ENCODE assay signal across 8 mouse cellular contexts in genomic region chr10:62231395-62231732, GRCm38 (mm10). TPM values are rescaled to one million over a fixed set of nuclear protein-coding genes. Genes with fewer than 3 reads are reported as not detected.
DNase-seq lines count a peak whose midpoint lies in the region; ATAC-seq and TF ChIP-seq lines count a peak whose summit lies in the region.

No protein-coding gene starts in this region.

- H3K4me2 ChIP-seq in heart, postnatal 0 days (ENCODE audit: low read depth, low read length), result peak overlapping the region; percentile 80
- peak overlapping the region; percentile 95 for H3K4me2 ChIP-seq in hindbrain, embryonic 13.5 days
- H3K4me2 ChIP-seq in midbrain, embryonic 14.5 days (ENCODE audit: low read length), result peak overlapping the region; percentile 94

- H3K36me3 ChIP-seq in heart, postnatal 0 days (replicated peaks; ENCODE audit: control insufficient read depth, insufficient read depth, low read length), result no peaks in the 10 kb centered on the region
- H3K36me3 ChIP-seq in hindbrain, embryonic 13.5 days, result no peaks in the 10 kb centered on the region
- no peaks in the 10 kb centered on the region for H3K36me3 ChIP-seq in midbrain, embryonic 14.5 days (ENCODE audit: control insufficient read depth, insufficient read depth, low read length)

- ATAC-seq in heart, postnatal 0 days (ENCODE audit: insufficient read depth, low read depth), result no peak
- ATAC-seq in hindbrain, embryonic 13.5 days (ENCODE audit: low FRiP score), result no peak
- ATAC-seq in midbrain, embryonic 14.5 days (ENCODE audit: low FRiP score, low TSS enrichment), result no peak; the same call in 1 of the 2 replicates

- H3K9ac ChIP-seq in heart, postnatal 0 days (replicated peaks; ENCODE audit: low read depth, low read length), result no peak overlapping the region
- peak overlapping the region; percentile 75 for H3K9ac ChIP-seq in hindbrain, embryonic 13.5 days
- 0 out of 2 replicates have a peak overlapping the region, but pooled peaks have one; percentile 27 for H3K9ac ChIP-seq in midbrain, embryonic 14.5 days (replicated peaks; ENCODE audit: low read length)

- no peak for TF ChIP-seq POLR2A in bone marrow macrophage, adult 2 months (IDR thresholded peaks at IDR 0.05; ENCODE audit: borderline replicate concordance, low read depth, low read length)

- 3% methylated on average over 13 of the region's 13 CpGs for WGBS in heart, postnatal 0 days
- WGBS in hindbrain, embryonic 13.5 days, result 3% methylated on average over 13 of the region's 13 CpGs
- 2% methylated on average over 13 of the region's 13 CpGs for WGBS in midbrain, embryonic 14.5 days

- DNase-seq in heart, postnatal 0 days (ENCODE audit: low spot score), result no peak
- DNase-seq in heart, adult 11 months, result no peak
- no peak for DNase-seq in midbrain, embryonic 14.5 days
- no peak for DNase-seq in retina, postnatal 1 day
- no peak for DNase-seq in layer of hippocampus, postnatal 25 days (ENCODE audit: extremely low spot score in 1 of 2, low spot score in 1 of 2)
- DNase-seq in right cerebral cortex, postnatal 25 days, result no peak

- peak overlapping the region; percentile 56 for H3K4me3 ChIP-seq in heart, postnatal 0 days (ENCODE audit: low read depth, low read length)
- peak overlapping the region; percentile 31 for H3K4me3 ChIP-seq in bone marrow macrophage, adult 2 months (ENCODE audit: insufficient read depth, low read length)
- peak overlapping the region; percentile 65 for H3K4me3 ChIP-seq in hindbrain, embryonic 13.5 days
- H3K4me3 ChIP-seq in midbrain, embryonic 14.5 days (replicated peaks; ENCODE audit: low read depth, low read length), result peak overlapping the region; percentile 60

- TF ChIP-seq CTCF in heart, postnatal 0 days (IDR thresholded peaks at IDR 0.05; ENCODE audit: low read depth), result no peak
- no peak for TF ChIP-seq CTCF in bone marrow macrophage, adult 2 months (IDR thresholded peaks at IDR 0.05; ENCODE audit: low read depth, low read length)

- peaks cover 6% of the 10 kb centered on the region; the same call in 1 of the 2 replicates for H3K4me1 ChIP-seq in heart, postnatal 0 days (ENCODE audit: control insufficient read depth, insufficient read depth)
- H3K4me1 ChIP-seq in bone marrow macrophage, adult 2 months (ENCODE audit: control insufficient read depth, insufficient read depth, low read length), result no peaks in the 10 kb centered on the region
- peaks cover 9% of the 10 kb centered on the region for H3K4me1 ChIP-seq in hindbrain, embryonic 13.5 days (replicated peaks)
- peaks cover 10% of the 10 kb centered on the region; the same call in 1 of the 2 replicates for H3K4me1 ChIP-seq in midbrain, embryonic 14.5 days (ENCODE audit: control insufficient read depth, insufficient read depth, low read length)

- no peak for TF ChIP-seq EP300 in heart, postnatal 0 days (IDR thresholded peaks at IDR 0.05; ENCODE audit: low read depth)

- peaks cover 17% of the 10 kb centered on the region for H3K27me3 ChIP-seq in heart, postnatal 0 days (ENCODE audit: control insufficient read depth, insufficient read depth, low read length)
- peaks cover 19% of the 10 kb centered on the region; the same call in 1 of the 2 replicates for H3K27me3 ChIP-seq in hindbrain, embryonic 13.5 days
- H3K27me3 ChIP-seq in midbrain, embryonic 14.5 days (ENCODE audit: control insufficient read depth, insufficient read depth, low read length), result no peaks in the 10 kb centered on the region

- H3K9me3 ChIP-seq in heart, postnatal 0 days (replicated peaks; ENCODE audit: control insufficient read depth, low read length), result no peaks in the 10 kb centered on the region
- H3K9me3 ChIP-seq in hindbrain, embryonic 13.5 days, result no peaks in the 10 kb centered on the region
- no peaks in the 10 kb centered on the region for H3K9me3 ChIP-seq in midbrain, embryonic 14.5 days (ENCODE audit: control insufficient read depth, low read length)

- no peak overlapping the region for H3K27ac ChIP-seq in heart, postnatal 0 days (ENCODE audit: low read depth)
- no peak overlapping the region for H3K27ac ChIP-seq in bone marrow macrophage, adult 2 months (ENCODE audit: insufficient read depth, low read depth, low read length)
- no peak overlapping the region for H3K27ac ChIP-seq in hindbrain, embryonic 13.5 days
- H3K27ac ChIP-seq in midbrain, embryonic 14.5 days (replicated peaks; ENCODE audit: low read depth, low read length), result no peak overlapping the region

RNA-seq across cellular contexts. Expression of gene Tspan15, which starts 0.3 kb away (rescaled TPM):
- 9.7 and 26.0 TPM in 2 replicates for total RNA-seq in heart, postnatal 0 days (2014; rRNA removed; ENCODE audit: low replicate concordance)
- 6.7 and 7.0 TPM in 2 replicates for polyA plus RNA-seq in heart, postnatal 0 days (2015; fragmentation: Nextera tagmentation; extraction: Ambion mirVana)
- 0.37 TPM in 1 of 2 replicates, not detected in the other for polyA plus RNA-seq in bone marrow macrophage, adult 2 months (2012; ENCODE audit: insufficient read depth, insufficient read length, missing spikeins)
- 20.6 and 22.1 TPM in 2 replicates for polyA plus RNA-seq in hindbrain, embryonic 13.5 days (2015; fragmentation: Nextera tagmentation; extraction: Ambion mirVana)
- 12.7 and 13.4 TPM in 2 replicates for polyA plus RNA-seq in midbrain, embryonic 14.5 days (2014; fragmentation: Nextera tagmentation; extraction: Ambion mirVana)
- 10 to 100 TPM; 20.7 to 21.3 TPM for total RNA-seq in layer of hippocampus, postnatal 25 days (2021)

RNA-seq across cellular contexts. Expression of gene Tacr2, which starts 20.9 kb away (rescaled TPM):
- 2.7 TPM in 1 of 2 replicates, not detected in the other for total RNA-seq in heart, postnatal 0 days (2014; rRNA removed; ENCODE audit: low replicate concordance)
- polyA plus RNA-seq in heart, postnatal 0 days (2015; fragmentation: Nextera tagmentation; extraction: Ambion mirVana), result not detected in 2 replicates
- not detected in 2 replicates for polyA plus RNA-seq in bone marrow macrophage, adult 2 months (2012; ENCODE audit: insufficient read depth, insufficient read length, missing spikeins)
- polyA plus RNA-seq in hindbrain, embryonic 13.5 days (2015; fragmentation: Nextera tagmentation; extraction: Ambion mirVana), result not detected in 2 replicates
- polyA plus RNA-seq in midbrain, embryonic 14.5 days (2014; fragmentation: Nextera tagmentation; extraction: Ambion mirVana), result not detected in 2 replicates
- total RNA-seq in layer of hippocampus, postnatal 25 days (2021), result under 1 TPM in 1 of 2 experiments, not detected in 1; 0.20 TPM
